Mouse (Mus musculus) lung, postnatal 0 days (tissue): ENCODE results near the gene Mospd2.

Experiments
- CTCF ChIP-seq: IDR thresholded peaks from 2 replicates; pipeline ENCODE4 v1.5.1; 2016; ENCODE audit warnings: antibody characterized with exemption, mild to moderate bottlenecking
- EP300 ChIP-seq: IDR thresholded peaks from 2 replicates; pipeline ENCODE4 v1.6.1; 2016; ENCODE audit warnings: antibody characterized with exemption, mild to moderate bottlenecking, control low read depth

GRCm38 (mm10) chrX:165003141-165003540 lies 23.0 kb upstream of the Mospd2 start:
- TF ChIP-seq CTCF (no peak), EP300 (no peak)
